Mouse (Mus musculus) embryonic stem cell, embryonic (primary cell): ENCODE measurements around the gene Ccdc152.

Source experiments
- CTCF ChIA-PET, 4 experiments: fragments of 300-600 bp in 2 of 4; fragments of 350-600 bp in 2 of 4; sonication (Branson Sonifier 250); formaldehyde crosslinking; loops; one replicate each; lab custom pipeline; 2022; ENCODE audit warnings: inconsistent platforms in 2 of 4; lab: Charles Lee
- POLR2A ChIA-PET, 4 experiments: fragments of 300-600 bp in 2 of 4; fragments of 350-600 bp in 2 of 4; sonication (Branson Sonifier 250); formaldehyde crosslinking; loops; one replicate each; lab custom pipeline; 2022; ENCODE audit warnings: antibody characterized with exemption in 4 of 4, inconsistent platforms in 1 of 4; lab: Charles Lee

Gene Ccdc152

DNA sequence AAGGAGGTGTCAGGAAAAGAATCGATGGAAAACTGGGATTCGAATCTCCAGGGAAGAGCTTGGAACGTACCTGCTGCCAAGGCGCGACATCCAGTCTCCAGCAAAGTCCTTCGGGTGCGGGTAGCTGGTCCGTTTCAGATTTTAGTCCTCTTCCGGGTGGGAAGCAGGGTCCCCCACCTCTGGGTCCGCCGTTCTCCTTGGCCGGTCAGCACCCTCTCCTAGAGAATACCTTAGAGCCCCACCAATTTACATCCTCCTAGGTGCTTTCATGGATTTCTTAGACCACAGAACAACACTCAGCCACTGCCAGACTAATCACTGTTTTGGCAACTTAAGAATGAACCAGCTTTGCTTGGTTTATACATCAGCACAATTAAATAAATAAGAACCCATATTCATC is at the start of gene Ccdc152:
Ccdc152 (minus strand) TSS at position 101 of the 400 bp plus-strand sequence.
- CTCF ChIA-PET: no interaction called here
- POLR2A ChIA-PET: interaction anchor here in 1 of 4 experiments (1.4 kb wide), 2 partner anchors 9 to 25 kb away, joined by 3 read pairs; no protein-coding TSS in a partner anchor

DNA sequence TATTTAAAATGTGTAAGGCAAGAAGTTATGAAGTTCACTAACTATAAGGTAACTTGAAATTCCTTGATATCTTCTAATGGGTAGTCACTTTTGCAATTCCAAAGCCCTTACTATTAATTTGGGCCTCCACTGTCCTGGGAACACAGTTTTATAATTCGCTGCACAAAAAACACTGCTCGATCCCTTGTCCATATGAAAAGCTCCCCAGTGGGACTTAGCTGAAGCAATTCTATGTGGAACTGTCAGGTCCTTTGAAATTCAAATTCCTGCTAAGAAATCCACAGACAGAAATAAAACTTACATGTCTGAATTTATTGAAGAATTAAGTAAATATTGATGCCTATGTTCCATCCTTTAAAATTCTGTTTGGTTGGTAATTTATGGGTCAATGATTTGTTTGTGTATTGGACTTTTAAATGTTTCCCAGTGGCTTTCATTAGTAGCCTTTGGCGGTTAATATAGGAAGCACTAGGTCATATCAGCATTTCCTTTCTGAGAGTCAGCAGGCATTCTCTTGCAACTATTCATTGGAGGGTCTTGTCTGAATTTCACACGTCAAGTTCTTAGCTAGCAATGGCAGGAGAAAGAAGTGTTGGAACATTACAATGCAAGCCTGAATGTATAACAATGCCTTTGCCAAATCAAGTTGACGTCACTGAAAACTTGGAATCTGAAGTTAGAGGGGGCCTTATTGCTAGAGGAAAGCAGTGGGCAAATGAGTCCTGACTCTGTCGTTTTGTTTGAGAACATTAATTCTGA is 46.2 kb upstream of the Ccdc152 start:
- ChIA-PET POLR2A (no interaction called here), CTCF (no interaction called here)

DNA sequence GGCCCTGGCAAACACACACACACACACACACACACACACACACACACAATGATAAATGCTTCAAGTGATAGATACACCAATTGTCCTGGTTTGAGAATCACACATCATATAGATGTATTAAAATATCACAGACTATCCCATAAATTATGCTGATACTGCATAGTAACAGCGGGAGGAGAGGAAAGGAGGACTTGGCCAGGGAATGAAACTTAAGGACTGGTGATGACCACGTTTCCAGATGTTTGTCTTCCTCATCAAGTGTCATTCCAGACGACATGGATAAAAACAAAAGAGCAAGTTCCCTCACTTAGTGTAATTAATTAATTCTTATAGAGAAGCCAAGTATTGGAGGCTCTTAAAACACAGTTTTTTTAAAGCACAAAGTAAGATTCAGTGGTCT is 43.4 kb upstream of the Ccdc152 start:
- CTCF ChIA-PET: no interaction called here
- POLR2A ChIA-PET: no interaction called here

- CTCF ChIA-PET: interaction anchor here in 1 of 4 experiments (0.6 to 0.7 kb wide), 2 partner anchors 16 to 109 kb away, joined by 3 read pairs; no protein-coding TSS in a partner anchor
Observed at GRCm38 (mm10) chr15:3344555-3344954, 41.2 kb upstream of the Ccdc152 start.

DNA sequence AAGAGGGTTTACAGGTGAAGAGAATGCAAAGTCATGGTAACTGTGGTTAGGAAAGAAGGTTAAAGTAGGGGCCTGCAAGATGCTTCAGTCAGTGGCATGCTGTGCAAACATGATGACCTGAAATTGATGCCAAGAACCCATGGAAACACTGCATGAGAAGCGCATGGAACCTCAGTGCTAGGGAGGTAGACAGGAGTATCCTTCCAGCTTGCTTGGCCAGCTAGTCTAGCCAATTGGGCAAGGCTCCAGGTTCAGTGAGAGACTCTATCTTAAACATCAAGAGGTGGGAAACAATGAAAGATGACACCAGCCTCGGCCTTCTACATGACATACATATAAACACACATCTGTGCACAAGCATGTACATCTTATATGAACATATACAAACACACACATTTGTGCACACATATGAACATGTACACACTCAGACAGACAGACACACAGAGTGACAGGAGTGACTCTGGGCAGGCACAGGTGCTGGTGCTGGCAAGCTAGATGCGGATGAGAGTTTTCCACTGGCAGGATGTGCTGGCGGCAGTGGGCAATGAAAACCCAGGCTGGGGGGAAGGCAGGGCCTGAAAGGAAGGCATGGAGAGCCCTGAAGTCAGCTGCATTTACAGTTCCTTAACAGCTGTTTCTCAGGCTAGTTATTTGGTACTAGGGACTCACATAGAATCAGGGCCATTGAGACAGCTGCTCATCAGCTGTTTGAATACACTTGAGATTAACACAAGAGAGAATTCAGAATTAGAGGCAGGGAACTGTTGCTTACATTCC is 38.7 kb upstream of the Ccdc152 start:
- POLR2A ChIA-PET: no interaction called here
- CTCF ChIA-PET: no interaction called here

More at GRCm38 (mm10) chr15:3344555-3344954, 41.2 kb upstream of the Ccdc152 start:
- POLR2A ChIA-PET: no interaction called here

DNA sequence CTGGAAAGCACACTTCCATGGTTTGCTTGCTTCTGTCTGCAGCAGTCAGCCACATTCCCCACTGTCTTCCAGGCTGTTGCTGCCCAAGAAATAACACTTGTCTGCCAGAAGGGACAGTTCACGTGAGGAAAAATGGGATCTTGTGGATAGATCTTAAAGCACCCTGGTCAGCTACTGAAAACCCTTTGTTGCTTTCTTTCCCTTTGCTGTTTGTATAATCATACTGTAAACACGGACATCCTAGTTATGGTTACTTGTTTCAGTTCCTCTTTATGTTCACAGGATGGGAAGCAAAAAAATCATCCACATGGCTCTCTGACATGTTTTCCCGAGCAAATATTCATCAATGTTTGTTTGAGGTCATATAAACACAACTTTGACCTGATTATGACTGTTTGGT is 36.5 kb upstream of the Ccdc152 start:
- CTCF ChIA-PET: no interaction called here
- POLR2A ChIA-PET: no interaction called here

DNA sequence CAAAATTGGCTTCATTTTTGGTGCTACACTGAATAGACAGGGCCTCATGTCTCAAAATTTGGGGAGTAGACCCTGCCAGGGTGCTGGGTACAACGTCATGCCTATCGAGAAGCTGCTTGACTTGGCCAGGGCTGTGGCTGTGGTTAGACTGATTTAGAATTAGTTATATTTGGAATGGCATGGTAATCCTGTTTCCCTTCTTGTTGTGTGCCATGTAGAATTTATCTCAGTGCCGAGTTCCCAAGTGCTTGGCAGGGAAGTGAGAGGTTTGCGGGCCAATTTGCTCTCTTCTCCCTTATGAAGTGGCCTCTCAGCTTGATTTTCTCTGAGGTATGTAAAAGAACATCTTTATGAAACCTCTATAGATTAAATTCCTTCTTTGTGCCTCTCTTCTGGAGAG is 29.2 kb upstream of the Ccdc152 start:
- CTCF ChIA-PET: no interaction called here
- POLR2A ChIA-PET: no interaction called here

- CTCF ChIA-PET: interaction anchor here in 1 of 4 experiments (0.5 kb wide), 1 partner anchor 9 kb away, joined by 5 read pairs; no protein-coding TSS in a partner anchor
Observed at GRCm38 (mm10) chr15:3331813-3332212, 28.5 kb upstream of the Ccdc152 start.

DNA sequence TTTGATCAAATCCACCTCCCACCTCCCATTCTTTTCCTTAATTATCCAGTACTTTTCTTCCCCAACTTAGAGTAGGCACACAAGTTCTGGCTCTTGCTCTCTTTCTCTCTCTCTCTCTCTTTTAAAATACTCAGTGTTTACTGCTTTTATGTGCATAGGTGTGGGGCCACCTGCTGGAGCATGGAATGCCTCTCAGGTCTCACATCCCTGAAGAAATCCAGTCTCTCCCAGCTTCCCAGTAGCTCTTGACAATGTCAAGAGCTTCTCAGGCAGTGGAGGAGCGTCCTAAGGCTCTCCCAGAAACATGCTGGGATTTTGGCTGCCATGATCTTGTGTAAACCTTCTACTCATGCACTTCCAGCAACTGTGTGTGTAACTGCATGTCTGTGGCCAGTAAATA is 27.0 kb upstream of the Ccdc152 start:
- ChIA-PET CTCF (no interaction called here), POLR2A (no interaction called here)

More at GRCm38 (mm10) chr15:3331813-3332212, 28.5 kb upstream of the Ccdc152 start:
- POLR2A ChIA-PET: no interaction called here

DNA sequence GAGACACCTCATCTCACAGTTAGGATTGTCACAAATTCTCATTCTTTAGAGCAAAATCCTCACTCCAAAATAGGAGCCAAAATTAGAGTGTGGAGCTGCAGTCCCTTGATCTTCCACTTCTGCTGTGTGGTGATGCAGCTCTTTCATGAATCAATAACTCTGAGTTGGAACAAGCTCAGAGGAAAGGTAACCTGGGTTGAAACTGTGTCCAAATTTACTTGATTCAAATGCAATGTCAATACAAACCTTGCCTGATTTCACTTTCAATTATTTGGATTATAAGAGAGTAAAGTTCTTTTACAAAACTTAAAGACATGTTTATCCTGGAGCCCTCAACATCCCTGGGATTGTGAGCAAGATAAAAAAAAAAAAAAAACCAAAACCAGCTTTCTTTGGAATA is 19.7 kb upstream of the Ccdc152 start:
- ChIA-PET CTCF (no interaction called here), POLR2A (no interaction called here)

DNA sequence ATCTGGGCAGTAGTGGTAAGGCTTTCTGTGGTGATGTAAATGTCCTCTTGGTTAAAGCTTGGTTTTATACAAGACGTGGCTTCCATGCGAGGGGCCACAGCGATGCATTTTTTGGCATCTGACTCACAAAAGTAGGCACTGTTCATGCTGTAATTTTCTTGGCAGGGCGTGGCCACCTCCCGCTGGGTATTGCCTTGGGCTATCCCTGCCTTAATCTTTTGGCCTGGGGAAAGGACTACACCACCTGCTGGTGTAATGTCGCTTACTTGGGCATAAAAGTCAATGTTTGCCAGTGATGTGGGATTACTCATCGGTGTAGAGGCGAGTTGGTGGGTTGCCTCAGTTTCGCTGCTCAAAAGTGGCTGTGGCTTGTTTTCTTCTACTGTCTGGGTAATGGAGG is 16.6 kb upstream of the Ccdc152 start:
- ChIA-PET CTCF (no interaction called here), POLR2A (no interaction called here)

GRCm38 (mm10) chr15:3316617-3317016 is 13.3 kb upstream of the Ccdc152 start:
- POLR2A ChIA-PET: no interaction called here
- CTCF ChIA-PET: no interaction called here

DNA sequence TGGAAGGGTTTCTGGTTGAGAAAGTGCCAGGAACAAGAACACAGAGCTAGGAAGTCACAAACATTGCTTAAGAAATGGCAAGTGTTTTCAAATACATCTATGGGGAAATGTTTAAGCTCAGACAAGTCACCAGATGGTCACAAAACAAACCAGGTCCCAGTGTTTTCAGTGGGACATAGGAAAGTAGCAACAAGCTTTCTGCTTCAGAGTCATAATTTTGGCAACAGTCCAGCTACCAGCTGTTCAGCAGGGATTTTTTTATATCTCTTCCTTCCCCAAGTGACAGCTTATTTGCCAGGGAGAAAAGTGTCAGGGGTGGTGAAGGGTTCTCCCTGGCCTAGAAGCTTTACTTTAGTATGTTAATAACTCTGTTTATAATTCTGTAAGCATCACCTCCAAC is 9.6 kb upstream of the Ccdc152 start:
- ChIA-PET POLR2A (no interaction called here), CTCF (interaction anchor here in 1 of 4 experiments (0.6 kb wide), 1 partner anchor 11 kb away, joined by 3 read pairs; no protein-coding TSS in a partner anchor)

GRCm38 (mm10) chr15:3309856-3310255 is 6.5 kb upstream of the Ccdc152 start:
- CTCF ChIA-PET: interaction anchor here in 1 of 4 experiments (0.6 kb wide), 1 partner anchor 15 kb away, joined by 4 read pairs; no protein-coding TSS in a partner anchor
- POLR2A ChIA-PET: interaction anchor here in 1 of 4 experiments (0.7 kb wide), 1 partner anchor 77 kb away, joined by 3 read pairs; no protein-coding TSS in a partner anchor

DNA sequence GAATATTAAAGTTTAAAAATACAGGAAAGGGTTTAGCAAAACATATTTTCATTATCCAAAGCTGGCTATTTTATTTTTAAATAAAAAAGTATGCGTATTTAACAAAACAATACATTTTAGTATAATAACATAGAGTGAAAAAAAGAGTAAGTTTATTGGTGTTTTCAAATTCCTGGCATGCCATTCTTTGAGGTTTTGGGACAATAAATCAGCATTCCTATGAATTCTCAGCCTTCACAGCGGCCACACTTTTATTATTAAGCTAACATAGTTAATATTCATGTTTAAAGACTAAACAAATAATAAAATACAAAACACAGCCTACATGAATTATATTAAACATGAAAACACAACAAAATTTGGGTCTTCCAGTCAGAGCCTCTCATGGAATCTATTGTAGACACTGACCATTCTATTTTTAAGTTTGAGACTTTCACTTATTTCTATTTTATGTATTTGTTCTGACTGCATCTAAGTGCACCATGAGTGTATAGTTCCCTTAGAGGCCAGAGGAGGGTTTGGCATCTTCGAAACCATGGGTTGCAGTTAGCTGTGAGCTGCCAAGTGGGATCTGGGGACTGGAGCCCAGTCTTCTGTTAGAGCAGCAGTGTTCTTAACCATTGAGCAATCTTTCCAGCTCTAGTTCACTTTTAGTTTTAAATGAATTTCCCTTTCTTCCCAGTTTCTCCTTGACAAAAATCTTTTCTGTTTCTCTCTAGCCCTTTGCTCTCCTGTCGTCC is 2.8 kb downstream of the Ccdc152 start:
- CTCF ChIA-PET: no interaction called here

DNA sequence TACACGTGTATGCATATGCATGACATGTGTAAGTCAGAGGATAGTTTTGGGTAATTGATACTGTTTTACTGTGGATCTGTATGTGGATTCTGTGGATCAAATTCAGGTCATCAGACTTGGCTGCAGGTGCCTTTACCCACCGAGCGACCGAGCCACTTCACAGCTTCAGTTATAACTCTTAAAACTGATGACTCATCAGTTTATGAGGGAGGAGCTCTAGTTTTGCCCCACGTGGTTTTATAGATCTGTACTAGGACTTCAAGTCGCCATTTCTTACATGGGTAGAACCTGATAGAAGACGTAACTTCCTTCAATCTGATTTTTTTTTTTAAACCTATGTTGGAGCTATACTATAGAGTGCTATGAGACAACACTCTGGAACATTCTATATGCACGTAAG is 5.7 kb downstream of the Ccdc152 start:
- CTCF ChIA-PET: interaction anchor here in 1 of 4 experiments (0.6 kb wide), 1 partner anchor 611 kb away, joined by 3 read pairs; no protein-coding TSS in a partner anchor
- POLR2A ChIA-PET: no interaction called here

More for the DNA sequence above, 2.8 kb downstream of the Ccdc152 start:
- POLR2A ChIA-PET: no interaction called here

- POLR2A ChIA-PET: no interaction called here
- CTCF ChIA-PET: no interaction called here
Observed at GRCm38 (mm10) chr15:3295986-3296385, 7.3 kb downstream of the Ccdc152 start.

- CTCF ChIA-PET: no interaction called here
- POLR2A ChIA-PET: interaction anchor here in 1 of 4 experiments (1.2 kb wide), 1 partner anchor 9 kb away, joined by 3 read pairs; the partner anchor contains the start of gene Ccdc152
Observed at GRCm38 (mm10) chr15:3293477-3293876, 9.8 kb downstream of the Ccdc152 start.

DNA sequence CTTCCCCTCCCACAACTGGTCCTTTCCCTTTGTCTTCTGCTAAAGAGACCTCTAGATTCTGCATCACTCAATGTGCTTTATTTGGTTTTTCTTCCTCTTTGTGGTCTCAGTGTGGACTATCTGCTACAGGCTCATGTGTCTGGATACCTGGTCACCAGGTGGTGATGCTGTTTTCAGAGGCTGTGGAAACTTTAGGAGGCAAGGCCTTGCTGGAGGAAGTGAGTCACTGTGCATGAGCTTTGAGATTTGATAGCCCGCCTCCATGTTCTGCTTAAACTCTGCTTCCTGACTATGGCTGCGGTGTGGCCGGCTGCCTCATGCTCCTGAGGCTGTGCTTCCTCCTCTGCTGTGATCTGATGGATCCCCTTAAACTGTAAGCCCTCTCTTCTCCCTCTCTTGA is 12.9 kb downstream of the Ccdc152 start:
- ChIA-PET CTCF (no interaction called here), POLR2A (no interaction called here)
